Mouse (Mus musculus) adipose tissue, adult 10 weeks (tissue): ENCODE results near the gene Dclk2. TPM values are rescaled to one million over a fixed set of nuclear protein-coding genes. Genes with fewer than 3 reads are reported as not detected.

ENCODE experiments used
- polyA plus RNA-seq: library from polyadenylated mRNA; stranded (reverse); fragments of 350-450 nt; fragmentation: Illumina TruSeq; extraction: RNeasy Lipid Tissue Mini Kit (QIAGEN cat#74804); gene quantifications from one replicate; pipeline ENCODE4 v1.2.3, GENCODE M21; 2014; ENCODE audit warnings: low read depth, low replicate concordance

Gene Dclk2
- 1.0 TPM for polyA plus RNA-seq

GRCm38 (mm10) chr3:86920343-86921083, at the start of gene Dclk2:
Gene Dclk2, minus strand, starts transcription at chr3:86920852.

Other genes starting within 250 kb of the Dclk2 start
- 173 TPM for gene Cd1d1, start 78.6 kb upstream of the Dclk2 start, polyA plus RNA-seq